Mouse (Mus musculus) right cerebral cortex, postnatal 36 days (tissue): ENCODE data around the gene Agt.

Source experiments
- DNase-seq, 2 experiments: peaks; one replicate each; pipeline ENCODE4 v3.0.0; 2022; ENCODE audit warnings: low spot score in 2 of 2, mixed read lengths in 1 of 2

Agt gene

GRCm38 (mm10) chr8:124569593-124569992 lies at the start of gene Agt:
TSS of gene Agt (minus strand) at chr8:124569706.
- DNase-seq: peak in 1 of 2 experiments; percentile 63

GRCm38 (mm10) chr8:124618252-124618651 lies 48.7 kb upstream of the Agt start:
- DNase-seq: no peak

GRCm38 (mm10) chr8:124617266-124617869 lies 47.9 kb upstream of the Agt start:
- peak; percentile 66 to 71 for DNase-seq

GRCm38 (mm10) chr8:124614325-124614724 lies 44.8 kb upstream of the Agt start:
- no peak for DNase-seq

- DNase-seq: no peak
These were observed 39.5 kb upstream of the Agt start for GRCm38 (mm10) chr8:124608972-124609353.

GRCm38 (mm10) chr8:124608239-124608971 lies 38.9 kb upstream of the Agt start:
- no peak for DNase-seq

GRCm38 (mm10) chr8:124604066-124604465 lies 34.6 kb upstream of the Agt start:
- no peak for DNase-seq

GRCm38 (mm10) chr8:124589393-124589792 lies 19.9 kb upstream of the Agt start:
- DNase-seq: no peak

- DNase-seq: no peak
These were observed 17.1 kb upstream of the Agt start for GRCm38 (mm10) chr8:124586556-124586955.

- no peak for DNase-seq
These were observed 16.4 kb upstream of the Agt start for GRCm38 (mm10) chr8:124585718-124586425.

- no peak for DNase-seq
These were observed 7.2 kb upstream of the Agt start for GRCm38 (mm10) chr8:124576751-124577150.

- DNase-seq: no peak
These were observed 6.3 kb upstream of the Agt start, which contains the start of gene Capn9 for GRCm38 (mm10) chr8:124575811-124576210. TSS of gene Capn9 (plus strand) at chr8:124576111.

- peak; percentile 80 to 86 for DNase-seq
These were observed 4.2 kb upstream of the Agt start for GRCm38 (mm10) chr8:124573552-124574340.

GRCm38 (mm10) chr8:124572430-124572775 lies 2.9 kb upstream of the Agt start:
- DNase-seq: no peak

- no peak for DNase-seq
These were observed 2.4 kb upstream of the Agt start for GRCm38 (mm10) chr8:124571732-124572429.

GRCm38 (mm10) chr8:124569100-124569499 lies 406 bp downstream of the Agt start:
- DNase-seq: peak; percentile 49 to 52

- DNase-seq: no peak
These were observed 1.9 kb downstream of the Agt start for GRCm38 (mm10) chr8:124567584-124567983.

GRCm38 (mm10) chr8:124567126-124567525 lies 2.4 kb downstream of the Agt start:
- DNase-seq: no peak

- DNase-seq: no peak
These were observed 12.0 kb downstream of the Agt start for GRCm38 (mm10) chr8:124557476-124557875.

- peak; percentile 45 to 53 for DNase-seq
These were observed 12.8 kb downstream of the Agt start for GRCm38 (mm10) chr8:124556658-124557057.

GRCm38 (mm10) chr8:124556164-124556563 lies 13.3 kb downstream of the Agt start:
- no peak for DNase-seq
